Mouse (Mus musculus) G1E (cell line): ENCODE measurements around the gene Ift140. TPM values are rescaled to one million over a fixed set of nuclear protein-coding genes. Genes with fewer than 3 reads are reported as not detected.

Experiments used
- ATAC-seq: 2 replicates; pipeline ENCODE4 v1.8.0; 2016; ENCODE audit warnings: mild to moderate bottlenecking; ENCODE audit not compliant: insufficient number of reproducible peaks, poor library complexity, low FRiP score, severe bottlenecking; ENCODE audit errors: extremely low read depth
- DNase-seq: peaks from one replicate; pipeline ENCODE4 v3.0.0; 2012; ENCODE audit warnings: low spot score
- H3K27me3 ChIP-seq: 2 replicates; pipeline ENCODE4 v1.6.1; 2012; ENCODE audit warnings: mild to moderate bottlenecking, low read length, inconsistent platforms; ENCODE audit not compliant: insufficient read depth
- H3K36me3 ChIP-seq: replicated peaks from 2 replicates; pipeline ENCODE3; 2012; ENCODE audit warnings: mild to moderate bottlenecking, inconsistent platforms
- H3K4me1 ChIP-seq: 2 replicates; pipeline ENCODE4 v1.6.1; 2012; ENCODE audit warnings: low read depth, low read length, inconsistent platforms, mixed read lengths; ENCODE audit not compliant: insufficient read depth
- H3K4me3 ChIP-seq: 2 replicates; pipeline ENCODE4 v1.5.1; 2012; ENCODE audit warnings: low read depth, mild to moderate bottlenecking, inconsistent platforms, low read length, moderate library complexity, mixed read lengths
- H3K9me3 ChIP-seq: replicated peaks from 2 replicates; pipeline ENCODE4 v1.6.1; 2012; ENCODE audit warnings: inconsistent platforms
- CTCF ChIP-seq: IDR thresholded peaks from 2 replicates; pipeline ENCODE4 v1.5.1; 2012; ENCODE audit warnings: low read depth, low read length, inconsistent platforms, mixed read lengths
- GATA1 ChIP-seq: IDR thresholded peaks from 2 replicates; pipeline ENCODE4 v1.6.1; 2012; ENCODE audit warnings: borderline replicate concordance, low read length, inconsistent platforms, mixed read lengths
- GATA2 ChIP-seq: IDR thresholded peaks from 2 replicates; pipeline ENCODE4 v1.6.1; 2012; ENCODE audit warnings: low read depth, low read length, inconsistent platforms, borderline replicate concordance
- POLR2AphosphoS5 ChIP-seq: IDR thresholded peaks from 2 replicates; pipeline ENCODE4 v1.6.1; 2012; ENCODE audit warnings: low read depth, low read length, inconsistent platforms; ENCODE audit not compliant: insufficient replicate concordance
- TAL1 ChIP-seq: conservative IDR thresholded peaks from 2 replicates; pipeline ENCODE4 v1.6.1; 2012; ENCODE audit warnings: low read depth, low read length, inconsistent platforms, mixed read lengths
- polyA plus RNA-seq: library from polyadenylated mRNA; stranded (reverse); fragments of >175 nt; gene quantifications from 2 replicates; pipeline ENCODE4 v1.2.3, GENCODE M21; 2012
- total RNA-seq, 2 experiments: library from RNA; stranded (forward) in 1 of 2; stranded (reverse) in 1 of 2; fragments of 200-1000 nt in 1 of 2; fragments of >200 nt in 1 of 2; fragmentation: Nextera tagmentation in 1 of 2; gene quantifications; 2 replicates each; pipeline ENCODE4 v1.2.3; 2014 to 2017

Gene Ift140
- total and polyA plus RNA-seq, 3 experiments, result 9.9 to 37.9 (median 13.5) TPM

GRCm38 (mm10) chr17:25090450-25090849, 74.6 kb downstream of the Ift140 start:
- ATAC-seq, result no peak
- Histone ChIP-seq H3K27me3 (no peaks in the 10 kb centered on the region), H3K4me1 (no peaks in the 10 kb centered on the region; the same call in 1 of the 2 replicates), H3K4me3 (no peak overlapping the region), H3K36me3 (peaks cover 64% of the 10 kb centered on the region), H3K9me3 (no peaks in the 10 kb centered on the region)
- no peak for DNase-seq
- TF ChIP-seq CTCF, result no peak
- no peak for TF ChIP-seq POLR2AphosphoS5
- no peak for TF ChIP-seq GATA1
- TF ChIP-seq GATA2, result no peak
- TF ChIP-seq TAL1, result no peak

GRCm38 (mm10) chr17:25096221-25096620, 80.3 kb downstream of the Ift140 start:
- no peaks in the 10 kb centered on the region for H3K9me3 ChIP-seq
- DNase-seq, result no peak
- peaks cover 79% of the 10 kb centered on the region for H3K36me3 ChIP-seq
- H3K4me3 ChIP-seq, result no peak overlapping the region
- H3K27me3 ChIP-seq, result no peaks in the 10 kb centered on the region
- TF ChIP-seq CTCF (no peak), GATA1 (no peak), GATA2 (no peak), TAL1 (no peak), POLR2AphosphoS5 (no peak)
- no peaks in the 10 kb centered on the region for H3K4me1 ChIP-seq
- ATAC-seq, result no peak

- no peak for TF ChIP-seq TAL1
- no peak for TF ChIP-seq POLR2AphosphoS5
- no peak for TF ChIP-seq GATA1
- TF ChIP-seq CTCF, result no peak
- no peak for TF ChIP-seq GATA2
- H3K9me3 ChIP-seq, result no peaks in the 10 kb centered on the region
- H3K36me3 ChIP-seq, result peaks cover 88% of the 10 kb centered on the region
- DNase-seq (no peak), ATAC-seq (no peak)
- H3K27me3 ChIP-seq, result no peaks in the 10 kb centered on the region
- H3K4me1 ChIP-seq, result no peaks in the 10 kb centered on the region
- H3K4me3 ChIP-seq, result no peak overlapping the region
Observed at GRCm38 (mm10) chr17:25100052-25100451, 84.2 kb downstream of the Ift140 start.

- TF ChIP-seq POLR2AphosphoS5 (no peak), GATA2 (no peak), GATA1 (no peak), TAL1 (no peak), CTCF (no peak)
- DNase-seq, result no peak
- ATAC-seq, result no peak
- Histone ChIP-seq H3K36me3 (peaks cover 92% of the 10 kb centered on the region), H3K4me1 (no peaks in the 10 kb centered on the region; the same call in 1 of the 2 replicates), H3K4me3 (no peak overlapping the region), H3K27me3 (no peaks in the 10 kb centered on the region), H3K9me3 (no peaks in the 10 kb centered on the region)
Observed at GRCm38 (mm10) chr17:25101338-25101737, 85.5 kb downstream of the Ift140 start.

GRCm38 (mm10) chr17:25107786-25108185, 91.9 kb downstream of the Ift140 start:
- DNase-seq (no peak), ATAC-seq (no peak)
- no peak for TF ChIP-seq CTCF
- TF ChIP-seq TAL1, result no peak
- no peak for TF ChIP-seq GATA1
- peaks cover 10% of the 10 kb centered on the region for H3K4me1 ChIP-seq
- H3K4me3 ChIP-seq, result no peak overlapping the region
- no peaks in the 10 kb centered on the region for H3K9me3 ChIP-seq
- H3K27me3 ChIP-seq, result no peaks in the 10 kb centered on the region
- H3K36me3 ChIP-seq, result peaks cover 98% of the 10 kb centered on the region

GRCm38 (mm10) chr17:25109578-25109977, 93.7 kb downstream of the Ift140 start:
- DNase-seq (peak; percentile 48), ATAC-seq (no peak)
- H3K36me3 ChIP-seq, result peaks cover 99% of the 10 kb centered on the region

GRCm38 (mm10) chr17:25110590-25110989, 94.7 kb downstream of the Ift140 start:
- peaks cover 93% of the 10 kb centered on the region for H3K36me3 ChIP-seq
- no peaks in the 10 kb centered on the region for H3K9me3 ChIP-seq
- no peak overlapping the region for H3K4me3 ChIP-seq
- TF ChIP-seq POLR2AphosphoS5, result no peak
- TF ChIP-seq CTCF, result no peak
- ATAC-seq, result no peak
- peaks cover 33% of the 10 kb centered on the region for H3K4me1 ChIP-seq
- DNase-seq, result no peak
- no peaks in the 10 kb centered on the region for H3K27me3 ChIP-seq

More at GRCm38 (mm10) chr17:25109578-25109977, 93.7 kb downstream of the Ift140 start:
- TF ChIP-seq CTCF (no peak), TAL1 (no peak), GATA2 (no peak)
- H3K27me3 ChIP-seq, result no peaks in the 10 kb centered on the region
- peaks cover 23% of the 10 kb centered on the region for H3K4me1 ChIP-seq
- H3K9me3 ChIP-seq, result no peaks in the 10 kb centered on the region
- H3K4me3 ChIP-seq, result no peak overlapping the region
